Mouse (Mus musculus) liver, embryonic 12.5 days (tissue): ENCODE data around the gene Tarbp2. TPM values are rescaled to one million over a fixed set of nuclear protein-coding genes. Genes with fewer than 3 reads are reported as not detected.

Source experiments
- ATAC-seq: fragments of 200-750 bp; cut with Nextera tagmentation; 2 replicates; pipeline ENCODE4 v1.8.0; 2017; ENCODE audit warnings: moderate number of reproducible peaks, mild to moderate bottlenecking, moderate library complexity
- H3K27ac ChIP-seq: fragments of 300-500 bp; sonication (generic); 2 replicates; pipeline ENCODE4 v1.5.1; 2016; ENCODE audit warnings: mild to moderate bottlenecking
- H3K27me3 ChIP-seq: fragments of 300-500 bp; sonication (generic); replicated peaks from 2 replicates; pipeline ENCODE4 v1.6.1; 2016; ENCODE audit warnings: mild to moderate bottlenecking, moderate library complexity
- H3K36me3 ChIP-seq: fragments of 300-500 bp; sonication (generic); 2 replicates; pipeline ENCODE4 v1.6.1; 2016; ENCODE audit warnings: mild to moderate bottlenecking, moderate library complexity
- H3K4me1 ChIP-seq: fragments of 300-500 bp; sonication (generic); 2 replicates; pipeline ENCODE4 v1.6.1; 2016
- H3K4me2 ChIP-seq: fragments of 300-500 bp; sonication (generic); 2 replicates; pipeline ENCODE4 v1.6.1; 2016; ENCODE audit warnings: mild to moderate bottlenecking, moderate library complexity
- H3K4me3 ChIP-seq: fragments of 300-500 bp; sonication (generic); 2 replicates; pipeline ENCODE4 v1.5.1; 2016; ENCODE audit warnings: mild to moderate bottlenecking, moderate library complexity
- H3K9ac ChIP-seq: fragments of 300-500 bp; sonication (generic); 2 replicates; pipeline ENCODE4 v1.6.1; 2016; ENCODE audit warnings: mild to moderate bottlenecking, moderate library complexity
- H3K9me3 ChIP-seq: fragments of 300-500 bp; sonication (generic); replicated peaks from 2 replicates; pipeline ENCODE4 v1.6.1; 2016; ENCODE audit warnings: mild to moderate bottlenecking, moderate library complexity
- WGBS: fragments of 180-500 bp; shearing (Covaris S2); methylation state at CpG from one replicate; pipeline ENCODE4 v1.1.7; 2016; ENCODE audit not compliant: insufficient replicate concordance; 5-methylcytosine and 5-hydroxymethylcytosine counted together
- polyA plus RNA-seq: library from polyadenylated mRNA; unstranded; fragments of >200 nt; fragmentation: Nextera tagmentation; extraction: Ambion mirVana; gene quantifications from 2 replicates; pipeline ENCODE4 v1.2.1, GENCODE M21; 2016

Tarbp2 gene
- polyA plus RNA-seq, 1 experiment from 2014 or later, result 66.7 TPM

- Histone ChIP-seq H3K27ac (no peak overlapping the region), H3K4me2 (no peak overlapping the region), H3K27me3 (peaks cover 7% of the 10 kb centered on the region; the same call in 1 of the 2 replicates), H3K9ac (no peak overlapping the region), H3K4me3 (no peak overlapping the region), H3K4me1 (peaks cover 39% of the 10 kb centered on the region), H3K36me3 (peaks cover 31% of the 10 kb centered on the region), H3K9me3 (no peaks in the 10 kb centered on the region)
- WGBS, result 69% methylated on average over 1 of the region's 1 CpGs
- ATAC-seq, result no peak
Measured at GRCm38 (mm10) chr15:102506864-102507263, 11.1 kb upstream of the Tarbp2 start.

DNA sequence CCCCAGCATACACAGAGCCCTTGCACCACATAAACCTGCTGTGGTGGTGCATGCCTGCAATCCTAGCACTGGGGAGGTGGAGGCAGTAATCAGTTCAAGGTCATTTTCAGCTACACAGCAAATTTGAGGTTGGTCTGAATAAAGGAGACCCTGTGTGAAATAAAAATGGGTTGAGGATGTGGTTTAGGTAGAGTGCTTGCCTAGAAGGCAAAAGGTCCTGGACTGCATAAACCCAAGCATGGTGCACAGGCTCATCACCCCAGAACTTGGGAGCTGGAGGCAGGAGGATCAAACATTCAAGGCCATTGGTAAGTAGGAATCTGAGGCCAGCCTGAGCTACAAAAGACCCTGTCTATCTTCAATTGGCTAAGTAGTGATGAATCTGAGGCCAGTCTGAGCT, 10.4 kb upstream of the Tarbp2 start:
- ATAC-seq, result no peak
- Histone ChIP-seq H3K36me3 (peaks cover 24% of the 10 kb centered on the region), H3K27me3 (peaks cover 14% of the 10 kb centered on the region), H3K9ac (no peak overlapping the region), H3K4me3 (no peak overlapping the region), H3K9me3 (no peaks in the 10 kb centered on the region), H3K27ac (no peak overlapping the region), H3K4me1 (peaks cover 42% of the 10 kb centered on the region), H3K4me2 (no peak overlapping the region)

DNA sequence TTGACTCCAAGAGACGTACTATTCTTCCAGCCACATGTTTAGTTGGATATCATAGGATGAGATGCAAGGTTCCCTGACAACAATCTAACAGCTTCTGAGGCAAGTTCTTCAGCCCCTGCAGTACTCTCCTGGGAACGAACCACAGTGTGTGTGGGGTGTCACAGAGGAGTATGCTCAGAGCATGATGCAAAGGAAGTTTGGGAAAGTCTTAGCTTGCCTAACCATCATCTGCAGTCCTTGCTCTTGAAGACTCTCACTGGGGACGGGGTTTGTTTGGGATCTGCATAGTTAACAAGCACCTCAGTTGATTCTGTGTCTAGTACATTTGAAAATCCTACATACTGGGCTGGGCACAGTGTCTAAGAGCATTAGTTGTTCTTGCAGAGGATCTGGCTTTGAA, 9.7 kb upstream of the Tarbp2 start:
- H3K4me2 ChIP-seq, result no peak overlapping the region
- no peak overlapping the region for H3K9ac ChIP-seq
- WGBS, result 69% methylated on average over 3 of the region's 3 CpGs
- H3K27ac ChIP-seq, result no peak overlapping the region
- H3K4me1 ChIP-seq, result peaks cover 42% of the 10 kb centered on the region
- H3K9me3 ChIP-seq, result no peaks in the 10 kb centered on the region
- H3K4me3 ChIP-seq, result no peak overlapping the region
- H3K27me3 ChIP-seq, result peaks cover 18% of the 10 kb centered on the region
- ATAC-seq, result no peak
- H3K36me3 ChIP-seq, result peaks cover 16% of the 10 kb centered on the region

DNA sequence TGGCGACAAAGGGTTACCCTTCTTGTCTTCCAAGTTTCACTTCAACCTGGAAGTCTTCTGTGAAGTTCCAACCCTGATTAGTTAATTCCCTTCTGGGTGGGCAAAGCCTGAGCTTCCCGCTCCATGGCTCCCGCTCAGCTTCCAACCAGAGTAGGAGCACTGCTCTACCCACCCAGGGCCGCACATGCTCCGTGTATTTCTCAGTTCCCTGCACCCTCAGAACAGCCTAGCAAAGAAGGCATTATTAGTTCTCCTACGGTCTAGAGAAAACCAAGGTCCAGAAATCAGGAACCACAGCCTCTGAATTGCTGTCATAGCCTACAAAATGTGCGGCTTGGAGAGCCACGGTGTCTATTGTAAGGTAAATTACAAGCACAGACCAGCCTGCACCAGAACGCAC, 7.9 kb upstream of the Tarbp2 start:
- ATAC-seq, result peak; percentile 10
- Histone ChIP-seq H3K36me3 (no peaks in the 10 kb centered on the region), H3K4me3 (peak overlapping the region; percentile 59), H3K4me2 (peak overlapping the region; percentile 87), H3K9ac (peak overlapping the region; percentile 56), H3K9me3 (no peaks in the 10 kb centered on the region), H3K27ac (peak overlapping the region; percentile 53), H3K4me1 (peaks cover 42% of the 10 kb centered on the region), H3K27me3 (peaks cover 18% of the 10 kb centered on the region)
- 12% methylated on average over 9 of the region's 9 CpGs for WGBS

DNA sequence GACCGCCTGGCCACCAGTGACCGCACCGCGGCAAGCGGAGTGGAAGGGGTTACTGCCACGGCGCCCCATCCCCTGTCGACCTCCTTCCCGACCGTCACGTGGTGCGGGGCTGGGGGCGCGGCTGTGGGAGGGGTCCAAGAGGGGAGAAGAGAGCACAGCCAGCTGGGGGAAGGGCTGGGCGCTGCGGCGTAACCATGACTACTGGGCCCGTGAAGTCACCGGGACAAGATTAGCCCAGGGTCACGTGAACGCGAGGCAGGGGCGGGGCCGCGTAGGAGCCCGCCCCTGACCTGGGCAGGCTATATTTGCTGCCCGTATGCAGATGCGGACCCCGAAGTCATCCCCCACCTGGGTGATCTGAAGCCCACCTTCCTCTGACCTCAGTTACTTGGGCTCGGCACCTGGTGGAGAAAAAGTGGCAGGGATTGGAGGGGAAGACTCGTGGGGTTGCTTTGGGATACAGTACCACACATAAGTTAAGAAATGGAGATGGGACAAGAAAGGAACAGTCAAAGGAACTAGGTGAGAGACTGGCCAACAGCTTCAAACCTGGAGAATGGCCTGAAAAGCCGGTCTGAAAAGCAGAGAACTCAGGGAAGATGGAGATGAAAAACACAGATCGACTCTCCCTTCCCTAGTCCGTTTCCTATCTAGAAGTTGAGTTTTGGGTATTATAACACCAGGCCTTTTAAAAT, 7.3 kb upstream of the Tarbp2 start:
- H3K27ac ChIP-seq, result peak overlapping the region; percentile 53
- H3K4me2 ChIP-seq, result peak overlapping the region; percentile 87
- H3K4me3 ChIP-seq, result peak overlapping the region; percentile 59
- WGBS, result 4% methylated on average over 34 of the region's 34 CpGs
- peaks cover 22% of the 10 kb centered on the region for H3K27me3 ChIP-seq
- peak overlapping the region; percentile 56 for H3K9ac ChIP-seq
- H3K36me3 ChIP-seq, result no peaks in the 10 kb centered on the region
- H3K4me1 ChIP-seq, result peaks cover 43% of the 10 kb centered on the region
- no peaks in the 10 kb centered on the region for H3K9me3 ChIP-seq
- peak; percentile 90 for ATAC-seq

DNA sequence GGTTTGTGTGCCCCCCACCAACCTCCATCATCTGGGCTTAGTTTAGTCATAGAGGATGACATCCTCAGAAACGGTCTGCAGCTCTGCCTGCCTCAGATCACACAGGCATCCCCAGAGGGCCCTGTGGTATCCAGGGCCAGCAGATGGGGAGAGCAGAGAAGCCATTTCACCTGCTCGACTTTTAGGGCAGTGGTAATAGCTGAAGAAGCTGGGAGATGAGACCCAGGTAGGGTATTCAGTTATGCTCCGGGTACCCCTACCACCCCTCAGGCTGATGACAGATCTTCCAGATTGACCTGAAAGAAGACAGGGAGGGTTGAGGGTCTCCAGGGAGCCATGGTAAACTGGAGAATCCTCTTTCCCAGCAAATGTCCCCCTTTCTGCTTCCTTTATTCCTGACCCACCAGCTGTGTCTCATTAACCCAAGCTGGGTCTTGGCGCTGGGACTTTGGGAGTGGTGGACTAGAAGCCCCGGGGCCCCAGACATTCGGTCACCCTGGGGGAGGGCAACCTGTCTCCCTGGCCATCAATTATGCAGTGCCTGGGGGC, 6.6 kb upstream of the Tarbp2 start:
- Histone ChIP-seq H3K9ac (no peak overlapping the region), H3K4me1 (peaks cover 44% of the 10 kb centered on the region), H3K27ac (no peak overlapping the region), H3K9me3 (no peaks in the 10 kb centered on the region), H3K4me2 (peak overlapping the region; percentile 87), H3K4me3 (0 out of 2 replicates have a peak overlapping the region, but pooled peaks have one; percentile 59), H3K27me3 (peaks cover 28% of the 10 kb centered on the region), H3K36me3 (no peaks in the 10 kb centered on the region)
- no peak for ATAC-seq
- 44% methylated on average over 6 of the region's 6 CpGs for WGBS

GRCm38 (mm10) chr15:102512010-102512409, 6.0 kb upstream of the Tarbp2 start:
- Histone ChIP-seq H3K36me3 (no peaks in the 10 kb centered on the region), H3K4me1 (peaks cover 48% of the 10 kb centered on the region), H3K9me3 (no peaks in the 10 kb centered on the region), H3K27me3 (peaks cover 28% of the 10 kb centered on the region), H3K4me2 (no peak overlapping the region), H3K4me3 (no peak overlapping the region), H3K9ac (no peak overlapping the region), H3K27ac (no peak overlapping the region)
- WGBS, result 52% methylated on average over 5 of the region's 5 CpGs
- ATAC-seq, result no peak

GRCm38 (mm10) chr15:102512471-102512870, 5.5 kb upstream of the Tarbp2 start:
- no peak overlapping the region for H3K4me2 ChIP-seq
- peaks cover 51% of the 10 kb centered on the region for H3K4me1 ChIP-seq
- H3K9ac ChIP-seq, result no peak overlapping the region
- no peak for ATAC-seq
- no peaks in the 10 kb centered on the region for H3K36me3 ChIP-seq
- peaks cover 28% of the 10 kb centered on the region for H3K27me3 ChIP-seq
- H3K27ac ChIP-seq, result no peak overlapping the region
- no peak overlapping the region for H3K4me3 ChIP-seq
- no peaks in the 10 kb centered on the region for H3K9me3 ChIP-seq

GRCm38 (mm10) chr15:102513004-102513403, 5.0 kb upstream of the Tarbp2 start:
- no peaks in the 10 kb centered on the region for H3K36me3 ChIP-seq
- no peak overlapping the region for H3K4me2 ChIP-seq
- no peak overlapping the region for H3K4me3 ChIP-seq
- H3K9ac ChIP-seq, result no peak overlapping the region
- no peak for ATAC-seq
- no peak overlapping the region for H3K27ac ChIP-seq
- no peaks in the 10 kb centered on the region for H3K9me3 ChIP-seq
- WGBS, result 67% methylated on average over 3 of the region's 3 CpGs
- peaks cover 28% of the 10 kb centered on the region for H3K27me3 ChIP-seq
- peaks cover 51% of the 10 kb centered on the region for H3K4me1 ChIP-seq

- 0 out of 2 replicates have a peak overlapping the region, but pooled peaks have one; percentile 99 for H3K4me2 ChIP-seq
- no peaks in the 10 kb centered on the region for H3K36me3 ChIP-seq
- no peak for ATAC-seq
- H3K27ac ChIP-seq, result no peak overlapping the region
- H3K9ac ChIP-seq, result no peak overlapping the region
- 62% methylated on average over 2 of the region's 2 CpGs for WGBS
- H3K4me3 ChIP-seq, result no peak overlapping the region
- H3K9me3 ChIP-seq, result no peaks in the 10 kb centered on the region
- H3K27me3 ChIP-seq, result peaks cover 28% of the 10 kb centered on the region
- peaks cover 52% of the 10 kb centered on the region for H3K4me1 ChIP-seq
Measured at GRCm38 (mm10) chr15:102515261-102515660, 2.7 kb upstream of the Tarbp2 start.

DNA sequence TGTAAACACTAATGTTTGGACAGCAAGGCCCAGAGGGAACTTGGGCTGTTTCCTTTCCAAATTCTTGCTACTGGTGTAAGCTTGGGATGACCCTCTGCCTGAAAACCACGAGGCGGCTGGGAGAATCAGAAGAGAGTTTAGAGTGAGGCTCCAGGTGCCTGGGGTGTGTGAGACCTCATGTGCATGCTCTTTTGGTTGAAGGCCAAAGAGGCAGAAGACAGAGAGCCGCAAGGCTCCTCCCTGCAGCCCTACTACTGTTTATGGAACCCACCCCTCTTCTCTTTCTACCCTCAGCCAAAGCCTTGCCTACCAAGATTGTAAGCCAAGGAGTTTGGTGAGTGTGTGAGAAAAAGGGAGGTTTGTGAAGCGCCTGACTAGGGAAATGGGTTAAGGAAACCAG, 2.2 kb upstream of the Tarbp2 start:
- Histone ChIP-seq H3K4me2 (peak overlapping the region; percentile 99), H3K9ac (peak overlapping the region; percentile 71; the same call in 1 of the 2 replicates), H3K9me3 (no peaks in the 10 kb centered on the region), H3K36me3 (peaks cover 3% of the 10 kb centered on the region; the same call in 1 of the 2 replicates), H3K4me3 (peak overlapping the region; percentile 76; the same call in 1 of the 2 replicates), H3K27ac (no peak overlapping the region), H3K4me1 (peaks cover 52% of the 10 kb centered on the region), H3K27me3 (peaks cover 28% of the 10 kb centered on the region)
- WGBS, result 53% methylated on average over 4 of the region's 4 CpGs
- ATAC-seq, result no peak

DNA sequence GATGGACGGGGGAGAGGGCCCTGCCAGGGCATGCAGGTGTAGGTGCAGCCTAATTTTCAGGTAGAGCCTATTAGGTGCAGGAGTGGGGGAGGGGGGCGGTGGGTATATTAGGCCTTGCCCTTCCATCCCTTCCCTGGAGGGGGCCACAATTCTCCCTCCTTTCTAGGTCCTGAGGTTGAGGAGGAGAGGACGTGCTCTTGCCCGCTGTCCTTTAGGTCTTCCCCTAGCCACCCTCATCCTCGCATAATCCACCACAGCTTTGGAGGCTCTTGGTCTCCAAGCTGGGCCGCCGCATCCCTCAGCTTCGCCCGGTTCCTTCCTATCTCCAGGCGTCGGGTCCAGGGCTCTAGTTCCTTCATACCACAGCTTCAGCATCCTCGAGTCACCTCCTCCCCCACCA, 1.7 kb upstream of the Tarbp2 start:
- peaks cover 8% of the 10 kb centered on the region for H3K36me3 ChIP-seq

More for the DNA sequence above, 1.7 kb upstream of the Tarbp2 start:
- peaks cover 27% of the 10 kb centered on the region for H3K27me3 ChIP-seq
- H3K9me3 ChIP-seq, result no peaks in the 10 kb centered on the region
- peak overlapping the region; percentile 99 for H3K4me2 ChIP-seq
- H3K4me3 ChIP-seq, result peak overlapping the region; percentile 76
- no peak for ATAC-seq
- 8% methylated on average over 11 of the region's 12 CpGs for WGBS
- H3K27ac ChIP-seq, result peak overlapping the region; percentile 82; the same call in 1 of the 2 replicates
- peak overlapping the region; percentile 71 for H3K9ac ChIP-seq
- H3K4me1 ChIP-seq, result peaks cover 52% of the 10 kb centered on the region
